Mouse (Mus musculus) duodenum, adult 2 months (tissue): ENCODE measurements around the gene Caskin2. TPM values are rescaled to one million over a fixed set of nuclear protein-coding genes. Genes with fewer than 3 reads are reported as not detected.

Experiments
- polyA plus RNA-seq: library from polyadenylated mRNA; depleted of rRNA; stranded (reverse); fragments of >200 nt; gene quantifications from 2 replicates; pipeline ENCODE4 v1.2.3, GENCODE M21; 2012; ENCODE audit warnings: low replicate concordance; rRNA removed

Caskin2 gene
- polyA plus RNA-seq: 30.2 and 41.0 TPM in 2 replicates

GRCm38 (mm10) chr11:115813507-115814296 lies at the start of gene Caskin2:
Gene Caskin2, minus strand, starts transcription at chr11:115813639.

DNA sequence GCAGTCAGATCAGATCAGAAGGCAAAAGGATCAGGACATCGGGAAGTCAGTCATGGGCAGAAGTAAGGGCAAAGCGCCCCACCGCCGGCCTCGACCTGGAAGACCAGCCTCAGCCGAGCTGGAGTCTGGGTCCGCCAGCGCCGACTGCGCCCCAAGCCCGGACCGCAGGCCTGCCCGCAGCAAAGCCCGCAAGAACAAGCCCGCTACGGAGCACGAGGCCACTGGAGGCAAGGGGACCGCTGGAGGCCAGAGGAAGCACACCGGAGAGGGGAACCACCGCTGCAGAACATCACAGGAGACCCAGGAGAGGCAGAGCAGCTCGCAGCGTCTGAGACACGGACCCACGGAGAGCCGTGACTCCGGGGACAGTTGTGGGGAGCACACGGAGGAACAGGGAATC lies 44.9 kb upstream of the Caskin2 start, which contains the start of gene Myo15b:
Gene Myo15b, plus strand, starts transcription at position 53 of the 400 bp plus-strand sequence.

DNA sequence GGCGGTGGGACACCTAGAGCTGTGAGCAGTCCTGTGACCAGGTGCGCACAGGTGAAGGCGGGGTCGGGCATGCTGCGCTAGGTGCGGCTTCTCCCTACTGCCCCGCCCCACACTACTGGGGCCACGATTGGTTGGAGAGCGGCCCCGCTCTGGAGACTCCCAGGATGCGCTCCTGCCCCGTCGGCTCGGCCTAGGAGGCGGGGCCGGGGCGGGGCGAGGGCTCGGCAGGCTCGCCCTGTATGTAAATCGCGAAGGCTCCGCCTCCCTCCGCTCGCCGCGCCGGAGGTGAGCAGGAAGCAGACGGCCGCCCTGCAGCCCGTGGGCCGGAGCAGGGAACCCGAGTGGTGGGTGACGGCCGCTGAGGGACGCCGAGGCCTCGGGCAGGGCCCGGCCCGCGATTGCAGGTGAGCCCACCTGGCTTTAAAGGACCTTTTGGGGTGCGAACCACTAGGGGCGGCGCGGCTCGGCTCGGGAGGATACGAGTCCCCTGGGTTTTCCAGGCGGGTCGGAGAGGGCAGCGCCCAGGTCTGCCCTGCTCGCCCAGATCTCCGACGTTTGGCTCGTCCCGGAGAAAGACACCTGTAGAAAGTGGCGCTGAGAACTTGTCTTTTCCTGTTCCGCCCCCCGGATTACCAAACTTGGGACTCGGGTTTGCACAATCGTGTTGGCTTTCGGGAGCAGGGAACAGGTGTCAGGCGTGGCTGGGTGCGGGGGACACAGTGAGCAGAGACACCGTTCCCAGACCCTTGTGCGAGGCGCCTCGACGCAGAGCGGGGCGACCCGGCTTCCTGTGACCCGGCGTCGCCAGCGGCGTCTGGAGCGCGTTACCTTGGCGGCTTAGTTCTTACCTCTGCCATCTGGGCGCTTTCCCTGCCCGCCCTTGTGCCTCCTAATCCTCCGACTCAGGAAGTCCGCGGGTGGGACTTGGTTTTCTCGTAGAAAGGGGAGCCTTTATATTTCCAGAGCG lies 10.6 kb upstream of the Caskin2 start, which contains the start of gene Llgl2:
Gene Llgl2, plus strand, starts transcription at position 276 of the 967 bp plus-strand sequence.

GRCm38 (mm10) chr11:115814605-115815450 lies 1.4 kb upstream of the Caskin2 start, which contains the start of gene Tsen54:
Gene Tsen54, plus strand, starts transcription at chr11:115814724.

GRCm38 (mm10) chr11:115765103-115765606 lies 48.3 kb downstream of the Caskin2 start, which contains the start of gene Tmem94:
Gene Tmem94, plus strand, starts transcription at chr11:115765433.

Other genes starting within 250 kb of the Caskin2 start
- gene Nup85, start 249.2 kb downstream of the Caskin2 start, polyA plus RNA-seq: 12.0 and 19.6 TPM in 2 replicates
- gene Mrps7, start 209.7 kb downstream of the Caskin2 start, polyA plus RNA-seq: 11.1 and 12.3 TPM in 2 replicates
- 15.5 and 28.9 TPM in 2 replicates for gene Gga3, start 209.6 kb downstream of the Caskin2 start, polyA plus RNA-seq
- 58.2 and 91.8 TPM in 2 replicates for gene Mif4gd, start 200.7 kb downstream of the Caskin2 start, polyA plus RNA-seq
- 18.3 and 22.2 TPM in 2 replicates for gene Slc25a19, start 185.3 kb downstream of the Caskin2 start, polyA plus RNA-seq
- 25.3 and 37.6 TPM in 2 replicates for gene Grb2, start 105.0 kb downstream of the Caskin2 start, polyA plus RNA-seq
- gene Tmem94, start 48.2 kb downstream of the Caskin2 start, polyA plus RNA-seq: 87.6 and 103 TPM in 2 replicates
- gene Tsen54, start 1.1 kb upstream of the Caskin2 start, polyA plus RNA-seq: 43.3 and 67.7 TPM in 2 replicates
- gene Llgl2, start 10.4 kb upstream of the Caskin2 start, polyA plus RNA-seq: 207 and 252 TPM in 2 replicates
- 427 and 1,224 TPM in 2 replicates for gene Myo15b, start 44.8 kb upstream of the Caskin2 start, polyA plus RNA-seq
- 0.71 and 1.8 TPM in 2 replicates for gene Smim5, start 86.3 kb upstream of the Caskin2 start, polyA plus RNA-seq
- 6.3 and 7.1 TPM in 2 replicates for gene Smim6, start 98.4 kb upstream of the Caskin2 start, polyA plus RNA-seq
- 20.5 and 22.2 TPM in 2 replicates for gene Sap30bp, start 119.6 kb upstream of the Caskin2 start, polyA plus RNA-seq
- gene Recql5, start 119.8 kb upstream of the Caskin2 start, polyA plus RNA-seq: 11.2 and 15.0 TPM in 2 replicates
- 58.5 and 81.0 TPM in 2 replicates for gene Itgb4, start 161.1 kb upstream of the Caskin2 start, polyA plus RNA-seq
- 75.5 and 95.6 TPM in 2 replicates for gene Galk1, start 199.1 kb upstream of the Caskin2 start, polyA plus RNA-seq
- 118 and 156 TPM in 2 replicates for gene H3f3b, start 214.3 kb upstream of the Caskin2 start, polyA plus RNA-seq
- 16.6 and 27.4 TPM in 2 replicates for gene Unk, start 216.7 kb upstream of the Caskin2 start, polyA plus RNA-seq